Mouse (Mus musculus): ENCODE measurements around the gene Gsto2.

- no peak for TF ChIP-seq CTCF (IDR thresholded peaks at IDR 0.05; ENCODE audit: control insufficient read depth, insufficient read depth, insufficient replicate concordance, low read depth, low read length)
- no peak for TF ChIP-seq POLR2A (IDR thresholded peaks at IDR 0.05; ENCODE audit: control insufficient read depth, low read depth, low read length)
Measured at GRCm38 (mm10) chr19:47849735-47850134, 15.6 kb upstream of the Gsto2 start.
